Mouse (Mus musculus): ENCODE data around the gene Adamts17.

Adamts17 gene

DNA sequence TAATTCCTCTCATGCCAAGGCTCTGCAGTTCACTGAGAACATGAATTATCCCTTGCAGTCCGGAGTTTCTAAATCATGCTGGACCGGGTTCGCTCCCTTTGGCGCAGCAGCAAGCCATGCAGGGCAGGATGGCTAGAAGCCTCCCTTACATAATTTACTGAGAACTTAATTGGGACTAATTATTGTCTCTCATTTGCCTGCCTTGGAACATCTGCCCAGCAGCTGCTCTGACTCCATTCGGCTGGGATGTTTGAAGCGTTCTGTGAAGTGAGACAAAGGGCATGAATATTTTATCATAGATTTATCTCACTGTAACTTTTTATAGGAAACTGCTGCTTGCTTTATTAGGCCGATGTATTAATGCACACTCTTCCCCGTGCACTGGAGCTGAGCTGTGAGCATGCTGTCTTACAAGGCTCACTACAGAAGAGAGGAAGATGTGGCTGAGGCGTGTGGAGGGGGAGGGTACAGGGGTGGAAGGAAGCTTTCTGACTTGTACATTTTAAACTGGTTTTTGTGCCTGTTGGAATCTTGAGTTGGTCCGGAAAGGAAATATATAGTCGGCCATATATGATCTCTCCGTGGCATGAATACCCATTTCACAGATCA is 271.1 kb downstream of the Adamts17 start:
- DNase-seq, result peak; percentile 30

- peak; percentile 42 for DNase-seq
Measured at GRCm38 (mm10) chr7:67112495-67113216, 273.1 kb downstream of the Adamts17 start.

DNA sequence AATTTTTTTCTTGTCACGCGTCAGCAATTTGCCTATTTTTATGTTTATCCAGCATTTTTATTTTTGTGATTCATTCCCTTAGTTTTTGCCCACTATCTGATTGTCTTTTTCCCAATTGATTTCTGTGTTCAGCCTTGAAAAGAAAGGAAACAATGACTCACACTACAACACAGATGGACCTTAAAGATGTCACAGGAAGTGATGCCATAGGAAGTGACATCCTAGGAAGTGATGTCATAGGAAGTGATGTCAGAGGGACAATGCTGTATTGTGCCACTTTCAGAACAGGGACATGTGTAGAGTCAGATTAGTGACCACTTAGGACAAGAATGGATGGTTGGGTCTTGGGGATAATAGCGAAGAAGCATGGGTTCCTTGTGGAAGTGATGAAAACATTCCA is 274.5 kb downstream of the Adamts17 start:
- DNase-seq, result peak; percentile 25

GRCm38 (mm10) chr7:67115056-67115455 is 275.5 kb downstream of the Adamts17 start:
- DNase-seq, result no peak

DNA sequence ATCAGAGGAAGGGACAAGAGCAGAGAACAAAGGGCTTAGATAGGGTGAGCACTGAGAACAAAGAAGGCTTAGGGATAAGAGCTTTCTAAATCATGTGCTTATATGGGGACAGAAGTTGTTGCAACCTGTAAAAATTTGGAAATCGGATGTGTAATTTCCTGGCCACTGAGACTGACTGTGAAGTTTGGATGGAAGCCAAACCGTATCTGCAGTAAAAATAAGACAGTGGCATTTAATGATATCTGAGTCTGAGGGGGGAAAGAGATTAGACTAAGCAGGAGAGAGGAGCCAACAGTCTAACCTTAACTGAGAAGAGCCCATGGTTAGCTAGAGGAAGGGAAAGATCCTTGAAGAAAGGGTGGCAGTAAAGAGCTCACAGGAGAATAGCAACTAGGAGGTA is 295.6 kb downstream of the Adamts17 start:
- no peak for DNase-seq

GRCm38 (mm10) chr7:67142347-67143015 is 302.9 kb downstream of the Adamts17 start:
- peak; percentile 8 for DNase-seq

DNA sequence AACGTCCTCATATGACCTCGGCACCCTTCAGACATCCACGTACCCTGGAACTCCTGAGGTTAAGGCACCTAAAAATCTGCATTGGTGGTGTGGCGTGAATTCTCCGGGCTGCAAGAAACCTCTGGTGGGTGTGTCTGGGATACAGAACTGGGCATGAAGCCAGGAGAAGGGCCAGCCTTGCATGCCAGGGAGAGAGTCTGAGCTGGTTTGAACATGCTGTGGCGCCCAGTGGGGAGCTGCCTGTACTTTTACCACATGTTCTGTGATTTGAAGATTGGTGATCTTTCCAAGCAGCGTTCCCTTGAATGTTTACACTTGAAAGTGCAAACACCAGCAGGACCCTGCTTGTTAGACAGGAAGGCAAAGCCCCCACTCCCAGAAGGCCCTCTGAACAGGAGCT is 306.2 kb downstream of the Adamts17 start:
- DNase-seq, result peak; percentile 33

DNA sequence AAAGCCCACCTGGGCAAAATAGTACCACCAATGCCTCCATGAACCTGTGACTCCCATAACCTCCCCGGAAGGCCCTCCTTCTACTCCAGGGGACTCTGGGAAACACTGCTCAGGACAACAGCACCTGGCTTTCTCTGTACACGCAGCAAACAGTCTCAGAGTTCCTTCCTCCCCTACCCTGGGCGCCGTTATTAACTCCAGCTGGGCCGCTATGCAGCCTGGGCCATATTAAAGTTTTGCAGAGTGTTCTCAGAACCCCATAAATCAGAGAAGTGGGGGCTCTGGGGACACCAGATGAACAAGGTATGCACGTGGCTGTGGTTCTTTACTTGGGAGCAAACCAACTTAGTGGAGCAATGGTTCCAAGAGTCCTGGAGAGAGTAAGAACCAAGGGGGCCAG is 306.6 kb downstream of the Adamts17 start:
- DNase-seq, result no peak

- DNase-seq, result no peak
Measured at GRCm38 (mm10) chr7:67149707-67150106, 310.2 kb downstream of the Adamts17 start.

DNA sequence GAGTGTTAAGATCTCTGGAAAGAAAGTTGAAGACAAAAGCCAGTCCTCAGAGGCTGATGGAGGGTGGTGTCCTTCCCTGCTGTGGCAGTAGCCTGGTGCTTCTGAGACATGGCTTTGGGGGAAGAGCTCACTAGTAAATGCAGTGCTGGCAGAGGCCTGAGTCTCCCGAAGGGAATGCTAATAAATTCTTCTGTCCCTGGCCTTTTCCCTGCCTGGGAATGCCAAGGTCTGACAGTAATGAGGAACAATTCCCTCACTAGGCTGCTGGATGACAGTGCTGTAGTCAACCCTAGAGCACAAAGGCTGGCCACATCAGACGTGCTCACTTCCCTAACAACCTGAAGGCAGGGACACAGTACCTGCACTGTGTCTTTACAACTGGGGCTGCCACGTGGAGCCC is 313.1 kb downstream of the Adamts17 start:
- no peak for DNase-seq

DNA sequence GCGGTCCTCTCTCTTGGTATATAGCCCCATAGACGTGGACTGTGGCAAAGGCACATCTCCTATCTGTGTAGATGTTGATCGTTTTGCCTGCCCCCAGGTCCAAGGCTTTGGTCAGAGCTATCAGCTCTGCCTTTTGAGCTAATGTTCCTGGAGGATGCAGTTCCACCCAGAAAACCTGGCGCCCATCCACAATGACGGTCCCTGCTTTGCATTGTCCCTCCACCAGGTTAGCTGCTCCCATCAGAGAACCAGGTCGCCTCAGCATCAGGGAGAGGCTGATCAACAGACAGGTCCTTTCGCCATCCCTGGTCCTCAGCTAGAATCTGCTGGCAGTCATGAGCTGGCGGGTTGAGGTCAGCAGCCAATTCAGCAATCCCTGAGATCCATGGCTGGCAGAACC is 322.6 kb downstream of the Adamts17 start:
- DNase-seq, result no peak

GRCm38 (mm10) chr7:67168288-67168687 is 328.8 kb downstream of the Adamts17 start:
- no peak for DNase-seq

- DNase-seq, result no peak
Measured at GRCm38 (mm10) chr7:67168763-67169569, 329.4 kb downstream of the Adamts17 start.

- peak; percentile 5 for DNase-seq
Measured at GRCm38 (mm10) chr7:67173522-67174195, 334.1 kb downstream of the Adamts17 start.

GRCm38 (mm10) chr7:67183786-67184185 is 344.3 kb downstream of the Adamts17 start:
- DNase-seq, result no peak

- DNase-seq, result peak; percentile 53
Measured at GRCm38 (mm10) chr7:67199412-67199811, 359.9 kb downstream of the Adamts17 start.

Measured in retina, postnatal 1 day (tissue).